Mouse (Mus musculus): Measurements from ENCODE around the gene Atp11a. TPM values are rescaled to one million over a fixed set of nuclear protein-coding genes. Genes with fewer than 3 reads are reported as not detected.

Gene Atp11a
- 0.98 and 1.0 TPM in 2 replicates for polyA plus RNA-seq (2015; fragmentation: Nextera tagmentation; extraction: Ambion mirVana)

DNA sequence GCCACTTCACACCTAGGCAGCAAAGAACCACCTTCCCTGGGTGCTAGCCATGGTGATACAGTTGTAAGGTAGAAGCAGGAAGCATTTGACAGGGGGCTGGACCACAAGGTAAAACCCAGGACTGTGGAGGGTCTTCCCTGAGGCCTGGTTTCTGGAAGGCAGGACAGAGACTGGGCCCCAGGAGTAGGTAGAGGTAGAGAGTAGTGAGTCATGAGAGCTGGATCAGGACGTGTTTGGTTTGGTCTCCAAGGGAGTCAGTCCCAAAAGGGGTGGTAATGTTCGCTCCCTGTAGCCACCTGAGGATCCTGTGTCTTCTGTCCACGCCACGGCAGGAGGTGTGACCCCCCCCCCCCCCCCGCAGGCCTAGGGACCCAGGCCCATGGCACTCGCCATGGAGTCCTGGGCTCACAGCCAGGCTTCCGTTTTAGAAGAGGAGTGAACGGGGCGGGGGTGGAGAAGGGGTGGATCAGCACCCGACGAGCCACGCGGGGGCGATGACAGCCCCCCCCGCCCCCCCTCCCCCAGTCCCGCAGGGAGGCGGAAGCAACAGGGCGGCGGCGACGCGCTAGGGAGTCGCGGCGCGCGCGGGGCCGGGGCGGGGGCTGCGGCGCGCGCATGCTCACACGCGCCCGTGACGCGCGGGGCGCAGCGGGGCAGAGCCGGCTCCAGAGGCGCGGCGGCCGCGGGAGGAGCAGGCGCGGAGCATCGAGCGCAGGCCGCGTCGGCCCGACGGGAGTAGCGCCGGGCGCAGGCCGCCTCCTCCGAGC lies at the start of gene Atp11a:
Atp11a (plus strand) TSS at position 624 of the 767 bp plus-strand sequence.
- H3K4me2 ChIP-seq (ENCODE audit: low read depth, low read length) = peak within 1 kb of the TSS; percentile 62
- 2% methylated on average over 48 of the region's 62 CpGs for WGBS (ENCODE audit: insufficient replicate concordance)
- no peaks in the 10 kb centered on the region for H3K9me3 ChIP-seq (replicated peaks; ENCODE audit: control insufficient read depth, low read length)
- H3K27ac ChIP-seq (ENCODE audit: low read length) = no peak within 1 kb of the TSS
- H3K27me3 ChIP-seq (ENCODE audit: control insufficient read depth, insufficient read depth, low read depth, low read length) = peaks cover 27% of the 10 kb centered on the region
- no peaks in the 10 kb centered on the region; the same call in none of the 2 replicates for H3K4me1 ChIP-seq (ENCODE audit: control insufficient read depth, low read depth, low read length)
- H3K9ac ChIP-seq (ENCODE audit: low read depth, low read length) = peak within 1 kb of the TSS; percentile 59
- peak within 1 kb of the TSS; percentile 63 for H3K4me3 ChIP-seq (ENCODE audit: low read depth, low read length)
- peak; percentile 75 for ATAC-seq (ENCODE audit: low read depth)
- no peaks in the 10 kb centered on the region for H3K36me3 ChIP-seq (ENCODE audit: control insufficient read depth, insufficient read depth)

DNA sequence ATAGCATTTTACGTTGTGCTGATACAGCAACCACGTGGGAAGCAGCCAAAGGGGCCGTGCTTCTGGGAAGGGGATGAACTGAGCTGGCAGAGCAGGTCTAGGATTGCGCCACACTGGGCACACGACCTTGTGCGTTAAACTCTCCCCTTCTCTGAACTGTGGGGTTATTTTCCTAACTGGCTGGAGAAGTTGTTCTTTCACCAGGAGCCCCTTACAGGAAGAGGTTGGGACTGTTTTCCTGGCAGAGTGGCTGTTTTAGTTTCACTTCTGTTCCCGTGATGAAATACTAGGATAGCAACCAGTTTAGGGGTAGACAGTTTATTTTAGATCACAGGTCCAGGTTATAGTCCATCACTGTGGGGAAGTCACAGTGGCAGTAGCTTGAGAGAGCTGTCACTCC lies 45.2 kb upstream of the Atp11a start:
- ATAC-seq (ENCODE audit: low read depth) = no peak
- Histone ChIP-seq H3K4me1 (ENCODE audit: control insufficient read depth, low read depth, low read length) (no peaks in the 10 kb centered on the region), H3K4me3 (ENCODE audit: low read depth, low read length) (no peak overlapping the region), H3K9me3 (replicated peaks; ENCODE audit: control insufficient read depth, low read length) (no peaks in the 10 kb centered on the region; the same call in 1 of the 2 replicates), H3K9ac (ENCODE audit: low read depth, low read length) (no peak overlapping the region), H3K27ac (ENCODE audit: low read length) (no peak overlapping the region), H3K4me2 (ENCODE audit: low read depth, low read length) (no peak overlapping the region; the same call in 1 of the 2 replicates), H3K27me3 (ENCODE audit: control insufficient read depth, insufficient read depth, low read depth, low read length) (0 out of 2 replicates have a peak, but pooled peaks cover 3% of the 10 kb centered on the region), H3K36me3 (ENCODE audit: control insufficient read depth, insufficient read depth) (no peaks in the 10 kb centered on the region)
- WGBS (ENCODE audit: insufficient replicate concordance) = 49% methylated on average over 7 of the region's 7 CpGs

DNA sequence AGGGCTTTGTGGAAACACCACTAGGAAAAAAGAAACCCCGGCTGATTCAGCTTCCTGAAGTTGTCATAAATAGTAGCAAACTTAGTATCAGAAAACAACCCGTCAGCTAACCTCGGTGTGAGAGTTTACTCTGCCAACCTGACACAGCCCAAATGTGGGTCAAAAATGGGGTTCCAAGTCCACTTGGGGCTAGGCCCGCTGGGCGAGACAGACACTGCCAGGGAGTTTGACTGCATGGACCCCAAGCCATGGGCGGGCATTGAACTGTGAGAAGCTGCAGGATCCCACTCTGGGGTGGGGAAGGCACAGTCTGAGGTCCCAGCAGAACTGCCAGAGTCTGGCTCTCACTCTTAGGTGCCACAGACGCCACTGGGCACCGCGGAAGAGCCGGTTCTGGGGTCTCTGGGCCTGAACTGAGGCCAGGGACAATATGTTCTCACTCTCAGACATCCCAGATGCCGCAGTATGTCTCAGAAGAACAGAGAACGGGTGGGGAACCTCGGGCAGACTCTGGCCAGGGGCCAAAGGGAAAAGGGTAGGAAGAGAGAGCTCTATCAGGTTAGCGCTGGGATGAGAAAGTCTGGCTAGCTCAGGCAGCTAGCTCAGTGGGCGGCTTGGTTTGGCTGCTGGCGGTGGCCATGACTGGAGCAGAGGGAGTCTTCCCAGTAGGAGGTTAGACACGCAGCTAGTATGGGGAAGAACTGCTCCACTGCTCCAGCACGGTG lies 40.8 kb upstream of the Atp11a start:
- ATAC-seq (ENCODE audit: low read depth) = no peak
- no peaks in the 10 kb centered on the region for H3K9me3 ChIP-seq (replicated peaks; ENCODE audit: control insufficient read depth, low read length)
- no peaks in the 10 kb centered on the region for H3K4me1 ChIP-seq (ENCODE audit: control insufficient read depth, low read depth, low read length)
- WGBS (ENCODE audit: insufficient replicate concordance) = 65% methylated on average over 18 of the region's 18 CpGs
- no peak overlapping the region for H3K4me2 ChIP-seq (ENCODE audit: low read depth, low read length)
- no peaks in the 10 kb centered on the region for H3K36me3 ChIP-seq (ENCODE audit: control insufficient read depth, insufficient read depth)
- H3K4me3 ChIP-seq (ENCODE audit: low read depth, low read length) = no peak overlapping the region
- no peaks in the 10 kb centered on the region for H3K27me3 ChIP-seq (ENCODE audit: control insufficient read depth, insufficient read depth, low read depth, low read length)
- H3K27ac ChIP-seq (ENCODE audit: low read length) = no peak overlapping the region
- H3K9ac ChIP-seq (ENCODE audit: low read depth, low read length) = no peak overlapping the region

DNA sequence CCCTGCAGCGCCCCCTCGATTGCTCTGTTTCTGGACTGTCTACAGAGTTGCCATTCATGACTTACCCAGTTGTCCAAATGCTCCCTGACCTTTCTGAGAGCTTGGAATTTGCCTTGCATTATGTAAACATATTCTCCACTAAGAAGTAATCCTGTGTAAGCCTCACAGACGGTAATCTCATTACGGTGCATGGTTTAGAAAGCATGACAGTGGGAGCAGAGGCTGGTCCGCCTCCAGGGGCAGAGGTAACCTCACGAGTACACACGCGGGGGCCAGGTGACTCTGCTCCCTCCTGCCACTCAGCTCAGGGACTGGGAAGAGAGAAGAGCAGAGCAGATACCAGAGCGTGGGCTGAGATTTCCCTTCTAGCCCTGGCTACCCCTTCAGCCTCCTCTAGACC lies 37.7 kb upstream of the Atp11a start:
- H3K4me2 ChIP-seq (ENCODE audit: low read depth, low read length) = no peak overlapping the region
- H3K9ac ChIP-seq (ENCODE audit: low read depth, low read length) = no peak overlapping the region
- no peaks in the 10 kb centered on the region for H3K36me3 ChIP-seq (ENCODE audit: control insufficient read depth, insufficient read depth)
- no peaks in the 10 kb centered on the region for H3K27me3 ChIP-seq (ENCODE audit: control insufficient read depth, insufficient read depth, low read depth, low read length)
- no peak overlapping the region for H3K27ac ChIP-seq (ENCODE audit: low read length)
- WGBS (ENCODE audit: insufficient replicate concordance) = 53% methylated on average over 9 of the region's 9 CpGs
- H3K4me1 ChIP-seq (ENCODE audit: control insufficient read depth, low read depth, low read length) = no peaks in the 10 kb centered on the region
- H3K4me3 ChIP-seq (ENCODE audit: low read depth, low read length) = no peak overlapping the region
- no peak for ATAC-seq (ENCODE audit: low read depth)
- no peaks in the 10 kb centered on the region for H3K9me3 ChIP-seq (replicated peaks; ENCODE audit: control insufficient read depth, low read length)

DNA sequence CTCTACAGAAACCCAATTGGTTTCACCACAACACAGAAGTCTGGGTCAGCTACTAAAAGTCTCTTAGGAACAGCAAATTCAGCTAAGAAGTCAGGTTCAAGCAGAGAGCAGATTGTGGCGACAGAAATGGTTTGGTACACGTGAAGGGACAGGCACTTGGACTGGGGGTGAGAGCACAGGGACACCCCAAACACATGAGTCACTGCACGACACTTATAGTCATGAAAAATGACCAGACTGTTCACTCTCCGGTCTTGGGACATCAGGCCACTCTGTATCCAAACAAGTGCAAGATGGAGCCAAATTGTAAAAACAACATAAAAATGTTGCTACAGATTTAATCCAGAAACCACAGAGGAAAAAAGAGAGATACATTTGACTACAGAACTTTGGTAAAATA lies 28.2 kb upstream of the Atp11a start:
- no peak for ATAC-seq (ENCODE audit: low read depth)
- H3K27me3 ChIP-seq (ENCODE audit: control insufficient read depth, insufficient read depth, low read depth, low read length) = no peaks in the 10 kb centered on the region
- H3K4me1 ChIP-seq (ENCODE audit: control insufficient read depth, low read depth, low read length) = no peaks in the 10 kb centered on the region
- no peak overlapping the region for H3K4me3 ChIP-seq (ENCODE audit: low read depth, low read length)
- H3K36me3 ChIP-seq (ENCODE audit: control insufficient read depth, insufficient read depth) = no peaks in the 10 kb centered on the region
- H3K9ac ChIP-seq (ENCODE audit: low read depth, low read length) = no peak overlapping the region
- no peaks in the 10 kb centered on the region for H3K9me3 ChIP-seq (replicated peaks; ENCODE audit: control insufficient read depth, low read length)
- 53% methylated on average over 4 of the region's 4 CpGs for WGBS (ENCODE audit: insufficient replicate concordance)
- no peak overlapping the region for H3K27ac ChIP-seq (ENCODE audit: low read length)
- no peak overlapping the region for H3K4me2 ChIP-seq (ENCODE audit: low read depth, low read length)

DNA sequence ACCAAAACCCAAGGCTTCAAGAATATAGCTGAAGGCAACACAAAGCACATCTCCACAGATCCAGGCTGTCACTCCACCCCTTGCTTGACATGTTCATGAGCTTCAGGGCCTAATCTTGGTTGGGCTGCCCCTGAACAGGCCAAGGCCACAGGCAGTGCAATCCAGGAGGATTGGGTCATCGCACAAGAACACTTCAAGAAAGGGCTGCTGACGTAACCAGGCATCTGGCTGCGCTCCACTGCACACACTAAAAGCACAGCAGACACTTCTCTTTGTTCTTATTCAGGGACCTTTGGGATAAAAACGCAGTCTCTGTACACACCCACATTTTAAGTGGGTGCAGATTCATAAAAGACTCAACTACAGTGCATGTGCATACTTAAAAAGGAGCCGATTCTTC lies 26.0 kb upstream of the Atp11a start:
- Histone ChIP-seq H3K9ac (ENCODE audit: low read depth, low read length) (no peak overlapping the region), H3K36me3 (ENCODE audit: control insufficient read depth, insufficient read depth) (no peaks in the 10 kb centered on the region), H3K4me2 (ENCODE audit: low read depth, low read length) (no peak overlapping the region), H3K4me1 (ENCODE audit: control insufficient read depth, low read depth, low read length) (no peaks in the 10 kb centered on the region), H3K9me3 (replicated peaks; ENCODE audit: control insufficient read depth, low read length) (no peaks in the 10 kb centered on the region), H3K27ac (ENCODE audit: low read length) (no peak overlapping the region), H3K27me3 (ENCODE audit: control insufficient read depth, insufficient read depth, low read depth, low read length) (no peaks in the 10 kb centered on the region), H3K4me3 (ENCODE audit: low read depth, low read length) (no peak overlapping the region)
- no peak for ATAC-seq (ENCODE audit: low read depth)
- WGBS (ENCODE audit: insufficient replicate concordance) = 64% methylated on average over 5 of the region's 5 CpGs

DNA sequence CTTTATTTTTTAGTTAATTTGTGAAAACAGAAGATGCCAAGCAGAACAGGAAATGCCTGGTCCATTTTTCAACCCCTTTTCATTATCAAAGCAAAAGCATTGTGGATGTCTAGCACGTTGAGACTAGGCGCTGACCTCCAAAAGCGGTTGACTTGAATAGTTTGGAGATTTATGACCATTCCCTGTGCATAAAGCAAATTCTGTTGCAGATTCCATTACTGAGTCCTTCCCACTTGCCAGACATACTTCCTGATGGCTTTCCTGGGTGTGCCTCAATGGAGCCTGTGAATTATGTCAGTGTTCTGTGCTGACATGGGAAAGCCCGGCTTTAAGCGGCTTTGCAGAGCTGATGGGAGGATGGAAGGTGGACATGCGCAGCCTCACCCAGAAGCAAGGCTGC lies 24.4 kb upstream of the Atp11a start:
- Histone ChIP-seq H3K36me3 (ENCODE audit: control insufficient read depth, insufficient read depth) (no peaks in the 10 kb centered on the region), H3K27me3 (ENCODE audit: control insufficient read depth, insufficient read depth, low read depth, low read length) (no peaks in the 10 kb centered on the region; the same call in 1 of the 2 replicates), H3K27ac (ENCODE audit: low read length) (no peak overlapping the region), H3K9ac (ENCODE audit: low read depth, low read length) (no peak overlapping the region), H3K4me2 (ENCODE audit: low read depth, low read length) (no peak overlapping the region), H3K4me1 (ENCODE audit: control insufficient read depth, low read depth, low read length) (no peaks in the 10 kb centered on the region), H3K9me3 (replicated peaks; ENCODE audit: control insufficient read depth, low read length) (no peaks in the 10 kb centered on the region), H3K4me3 (ENCODE audit: low read depth, low read length) (no peak overlapping the region)
- no peak for ATAC-seq (ENCODE audit: low read depth)
- 64% methylated on average over 6 of the region's 6 CpGs for WGBS (ENCODE audit: insufficient replicate concordance)

DNA sequence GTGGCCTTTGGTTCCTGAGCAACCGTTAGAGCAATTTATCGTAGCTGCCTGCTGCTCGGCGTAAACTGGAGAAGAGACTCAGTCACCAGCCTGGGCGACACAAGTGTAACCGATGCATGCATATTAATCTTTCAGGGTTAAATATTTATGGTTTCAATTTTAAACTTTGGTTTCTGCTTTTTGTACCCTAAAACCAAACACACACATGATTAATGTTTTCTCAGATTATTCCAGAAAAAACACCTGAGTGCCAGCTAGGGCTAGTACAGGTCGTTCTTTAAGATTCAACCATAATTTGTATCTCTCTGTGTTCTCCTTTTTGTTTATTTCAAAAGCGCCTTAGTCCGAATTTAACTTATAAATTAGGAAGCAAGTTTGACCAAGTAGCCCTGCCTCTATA lies 17.7 kb upstream of the Atp11a start:
- H3K27me3 ChIP-seq (ENCODE audit: control insufficient read depth, insufficient read depth, low read depth, low read length) = no peaks in the 10 kb centered on the region; the same call in 1 of the 2 replicates
- no peak overlapping the region for H3K9ac ChIP-seq (ENCODE audit: low read depth, low read length)
- ATAC-seq (ENCODE audit: low read depth) = no peak
- H3K36me3 ChIP-seq (ENCODE audit: control insufficient read depth, insufficient read depth) = no peaks in the 10 kb centered on the region
- H3K4me1 ChIP-seq (ENCODE audit: control insufficient read depth, low read depth, low read length) = no peaks in the 10 kb centered on the region
- WGBS (ENCODE audit: insufficient replicate concordance) = 61% methylated on average over 9 of the region's 9 CpGs
- H3K9me3 ChIP-seq (replicated peaks; ENCODE audit: control insufficient read depth, low read length) = no peaks in the 10 kb centered on the region
- H3K4me2 ChIP-seq (ENCODE audit: low read depth, low read length) = no peak overlapping the region
- no peak overlapping the region for H3K27ac ChIP-seq (ENCODE audit: low read length)
- H3K4me3 ChIP-seq (ENCODE audit: low read depth, low read length) = no peak overlapping the region

DNA sequence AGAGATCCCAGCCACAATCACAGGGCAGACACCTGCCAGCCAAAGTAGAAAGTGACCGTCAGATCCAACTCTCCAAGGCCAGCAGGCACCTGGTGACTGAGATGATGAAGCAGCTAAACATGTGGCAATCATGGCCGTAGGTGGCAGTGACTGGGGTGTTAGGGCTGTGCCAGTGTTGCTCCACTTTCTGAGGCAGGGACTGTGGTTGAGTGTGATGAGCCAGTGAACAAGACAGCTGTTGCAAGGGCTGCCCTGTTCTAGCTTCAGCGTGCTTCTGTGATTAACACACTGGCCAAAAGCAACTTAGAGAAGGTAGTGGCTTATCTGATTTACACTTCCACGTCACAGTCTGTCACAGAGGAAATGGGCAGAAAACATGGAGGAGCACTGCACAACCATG lies 13.4 kb upstream of the Atp11a start:
- WGBS (ENCODE audit: insufficient replicate concordance) = 52% methylated on average over 4 of the region's 4 CpGs
- no peak overlapping the region for H3K4me2 ChIP-seq (ENCODE audit: low read depth, low read length)
- no peak overlapping the region for H3K27ac ChIP-seq (ENCODE audit: low read length)
- no peak for ATAC-seq (ENCODE audit: low read depth)
- no peaks in the 10 kb centered on the region for H3K27me3 ChIP-seq (ENCODE audit: control insufficient read depth, insufficient read depth, low read depth, low read length)
- H3K9me3 ChIP-seq (replicated peaks; ENCODE audit: control insufficient read depth, low read length) = no peaks in the 10 kb centered on the region
- H3K4me3 ChIP-seq (ENCODE audit: low read depth, low read length) = no peak overlapping the region
- H3K4me1 ChIP-seq (ENCODE audit: control insufficient read depth, low read depth, low read length) = no peaks in the 10 kb centered on the region
- H3K36me3 ChIP-seq (ENCODE audit: control insufficient read depth, insufficient read depth) = no peaks in the 10 kb centered on the region
- no peak overlapping the region for H3K9ac ChIP-seq (ENCODE audit: low read depth, low read length)
